In genomic region chr1:51872493-51873261, GRCm38 (mm10) we compare ENCODE assay signal across 12 mouse cellular contexts.
"Had no signal": no experiment of that assay in that cellular context is flagged by ENCODE, and none has a peak within 500 bp of the region (broad histone marks: within the 10 kb centered on the region; RNA-seq: fewer than 3 reads in every experiment).

No protein-coding gene starts in this region.

- ATAC-seq: midbrain, embryonic 15.5 days had no signal

- H3K9ac ChIP-seq: liver, embryonic 15.5 days; midbrain, embryonic 15.5 days had no signal

- H3K4me3 ChIP-seq: layer of hippocampus, adult 2 months; liver, embryonic 15.5 days; megakaryocyte, embryonic 14.5 days; midbrain, embryonic 15.5 days had no signal

- H3K4me2 ChIP-seq: liver, embryonic 11.5 days; liver, embryonic 15.5 days; midbrain, embryonic 11.5 days; midbrain, embryonic 15.5 days had no signal

- H3K4me1 ChIP-seq: liver, embryonic 15.5 days; megakaryocyte, embryonic 14.5 days; midbrain, embryonic 15.5 days had no signal

- H3K36me3 ChIP-seq: liver, embryonic 15.5 days; midbrain, embryonic 15.5 days had no signal

- DNase-seq: kidney, adult 8-10 months; kidney, postnatal 10 days; kidney, postnatal 4 days; lung, adult 2 months; lung, postnatal 10 days had no signal

- H3K9me3 ChIP-seq: liver, embryonic 15.5 days; megakaryocyte, embryonic 14.5 days; midbrain, embryonic 15.5 days had no signal

- H3K27me3 ChIP-seq: liver, embryonic 15.5 days; midbrain, embryonic 15.5 days had no signal

- H3K27ac ChIP-seq: layer of hippocampus, adult 2 months; liver, embryonic 15.5 days; macrophage; midbrain, embryonic 15.5 days had no signal
